Mouse (Mus musculus) cortical plate, adult 2 months (tissue): ENCODE data around the gene Cys1. TPM values are rescaled to one million over a fixed set of nuclear protein-coding genes. Genes with fewer than 3 reads are reported as not detected.

Experiments
- H3K27ac ChIP-seq: fragments of 200-500 bp; 2 replicates; pipeline ENCODE4 v1.5.1; 2012; ENCODE audit warnings: low read length, control low read depth, inconsistent platforms; ENCODE audit not compliant: insufficient read depth
- H3K4me1 ChIP-seq: fragments of 200-500 bp; 2 replicates; pipeline ENCODE4 v1.6.1; 2011; ENCODE audit warnings: low read length; ENCODE audit not compliant: control insufficient read depth, insufficient read depth
- H3K4me3 ChIP-seq: fragments of 200-500 bp; 2 replicates; pipeline ENCODE4 v1.5.1; 2011; ENCODE audit warnings: mild to moderate bottlenecking, low read length, control low read depth; ENCODE audit not compliant: insufficient read depth
- CTCF ChIP-seq: fragments of 200-500 bp; IDR thresholded peaks from 2 replicates; pipeline ENCODE4 v1.5.1; 2011; ENCODE audit warnings: mild to moderate bottlenecking, control low read depth, low read length; ENCODE audit not compliant: insufficient read depth; ENCODE audit errors: extremely low read depth
- POLR2A ChIP-seq: fragments of 200-500 bp; IDR thresholded peaks from 2 replicates; pipeline ENCODE4 v1.6.1; 2011; ENCODE audit warnings: mild to moderate bottlenecking, low read length, control low read depth; ENCODE audit not compliant: insufficient read depth; ENCODE audit errors: extremely low read depth
- polyA plus RNA-seq: library from polyadenylated mRNA; depleted of rRNA; stranded (reverse); fragments of >200 nt; gene quantifications from 2 replicates; pipeline ENCODE4 v1.2.3, GENCODE M21; 2012

The Cys1 gene
- polyA plus RNA-seq, 1 experiment, result 13.7 TPM

DNA sequence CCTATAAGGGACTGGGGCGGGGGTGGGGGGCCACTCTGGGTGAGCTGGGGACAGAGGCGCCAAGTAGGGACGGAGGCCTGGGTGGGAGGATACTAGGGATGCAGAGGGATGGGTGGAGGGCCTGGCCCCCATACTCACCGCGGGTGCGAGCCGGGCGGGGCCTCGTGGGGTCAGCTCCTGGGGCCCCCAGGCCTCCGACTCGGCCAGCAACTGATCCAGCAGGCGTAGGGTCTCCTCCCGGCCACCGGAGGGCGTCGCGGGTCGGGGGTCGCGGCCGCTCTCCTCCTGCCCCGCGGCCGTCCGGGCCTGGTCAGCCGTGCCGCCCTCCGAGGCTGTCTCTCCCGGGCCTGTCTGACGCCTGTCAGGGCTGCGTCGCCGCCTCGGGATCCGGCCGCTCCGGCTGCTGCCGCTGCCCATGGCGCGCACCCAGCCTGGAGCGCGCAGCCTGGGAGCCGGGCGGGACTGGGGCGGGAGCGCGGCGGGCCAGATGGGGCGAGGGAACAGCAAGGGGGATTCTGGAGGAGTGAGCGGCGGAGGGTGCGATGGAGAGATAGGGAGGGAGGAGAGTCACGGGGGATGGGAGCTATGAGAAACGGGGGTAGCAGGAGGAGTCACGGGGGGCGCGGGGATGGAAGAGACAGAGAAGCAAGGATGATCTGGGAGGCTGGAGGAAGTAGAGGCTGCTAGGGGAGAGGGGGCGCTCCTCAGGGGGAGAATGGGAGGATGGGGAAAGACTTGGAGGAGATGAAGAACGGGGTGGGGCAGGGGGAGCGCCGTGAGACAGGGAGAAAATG lies 924 bp downstream of the Cys1 start:
- no peak for TF ChIP-seq CTCF
- no peak for TF ChIP-seq POLR2A
- H3K4me1 ChIP-seq, result peaks cover 6% of the 10 kb centered on the region
- H3K4me3 ChIP-seq, result peak overlapping the region; percentile 28
- peak overlapping the region; percentile 83 for H3K27ac ChIP-seq

DNA sequence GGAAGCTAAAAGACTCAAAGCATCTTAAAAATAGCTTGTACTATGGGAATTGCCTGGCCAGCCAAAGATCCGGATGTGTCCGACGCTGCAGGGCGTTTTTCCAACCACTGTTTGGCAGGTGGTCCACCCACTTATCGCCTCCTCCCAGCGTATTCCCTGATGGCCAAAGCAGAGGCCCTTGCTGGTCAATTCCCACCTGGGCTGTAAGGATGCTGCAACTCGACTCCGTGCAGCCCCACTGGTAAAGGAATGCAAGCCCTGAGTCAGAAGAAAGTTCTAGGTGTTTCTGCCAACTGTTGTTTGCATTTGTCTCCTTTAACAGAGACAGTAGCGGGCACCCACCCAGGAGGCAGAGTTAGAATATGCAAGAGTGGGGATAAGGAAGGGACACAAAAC lies 1.5 kb downstream of the Cys1 start:
- Histone ChIP-seq H3K4me3 (peak overlapping the region; percentile 28), H3K27ac (0 out of 2 replicates have a peak overlapping the region, but pooled peaks have one; percentile 68), H3K4me1 (peaks cover 6% of the 10 kb centered on the region)
- TF ChIP-seq POLR2A (no peak), CTCF (no peak)

- Histone ChIP-seq H3K4me1 (peaks cover 1% of the 10 kb centered on the region; the same call in 1 of the 2 replicates), H3K27ac (no peak overlapping the region), H3K4me3 (no peak overlapping the region)
- no peak for TF ChIP-seq POLR2A
Measured at GRCm38 (mm10) chr12:24662131-24662530, 19.5 kb downstream of the Cys1 start.

- Histone ChIP-seq H3K27ac (no peak overlapping the region), H3K4me3 (no peak overlapping the region), H3K4me1 (peaks cover 1% of the 10 kb centered on the region; the same call in 1 of the 2 replicates)
- TF ChIP-seq CTCF (no peak), POLR2A (no peak)
Measured at GRCm38 (mm10) chr12:24661100-24661499, 20.5 kb downstream of the Cys1 start.

GRCm38 (mm10) chr12:24659923-24660322 lies 21.7 kb downstream of the Cys1 start:
- no peak for TF ChIP-seq CTCF
- TF ChIP-seq POLR2A, result no peak
- peaks cover 1% of the 10 kb centered on the region; the same call in 1 of the 2 replicates for H3K4me1 ChIP-seq

GRCm38 (mm10) chr12:24658998-24659397 lies 22.6 kb downstream of the Cys1 start:
- H3K27ac ChIP-seq, result no peak overlapping the region
- H3K4me1 ChIP-seq, result peaks cover 1% of the 10 kb centered on the region; the same call in 1 of the 2 replicates
- no peak for TF ChIP-seq POLR2A
- TF ChIP-seq CTCF, result no peak
- no peak overlapping the region for H3K4me3 ChIP-seq

More at GRCm38 (mm10) chr12:24659923-24660322, 21.7 kb downstream of the Cys1 start:
- H3K27ac ChIP-seq, result no peak overlapping the region
- no peak overlapping the region for H3K4me3 ChIP-seq

DNA sequence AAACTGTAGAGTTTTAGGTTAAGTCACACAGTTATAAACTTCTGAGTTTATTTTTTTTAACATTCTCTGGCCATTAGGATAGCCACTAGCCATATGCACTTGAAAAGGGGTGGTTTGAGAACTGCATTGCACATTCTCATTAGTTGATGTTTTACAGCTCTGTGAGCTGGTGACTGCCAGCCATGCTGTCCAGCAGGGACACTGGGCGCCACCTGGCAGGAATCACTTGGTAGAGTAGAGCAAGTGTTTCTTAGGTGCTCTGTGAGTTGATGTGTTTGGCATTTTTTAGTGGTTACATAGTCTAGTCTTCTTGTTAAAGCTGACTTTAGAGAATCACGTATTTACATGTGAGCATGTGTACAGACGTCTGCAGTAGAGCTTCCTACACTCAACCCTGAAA lies 25.2 kb downstream of the Cys1 start:
- Histone ChIP-seq H3K4me3 (no peak overlapping the region), H3K27ac (no peak overlapping the region), H3K4me1 (peaks cover 4% of the 10 kb centered on the region)
- TF ChIP-seq POLR2A (no peak), CTCF (no peak)

DNA sequence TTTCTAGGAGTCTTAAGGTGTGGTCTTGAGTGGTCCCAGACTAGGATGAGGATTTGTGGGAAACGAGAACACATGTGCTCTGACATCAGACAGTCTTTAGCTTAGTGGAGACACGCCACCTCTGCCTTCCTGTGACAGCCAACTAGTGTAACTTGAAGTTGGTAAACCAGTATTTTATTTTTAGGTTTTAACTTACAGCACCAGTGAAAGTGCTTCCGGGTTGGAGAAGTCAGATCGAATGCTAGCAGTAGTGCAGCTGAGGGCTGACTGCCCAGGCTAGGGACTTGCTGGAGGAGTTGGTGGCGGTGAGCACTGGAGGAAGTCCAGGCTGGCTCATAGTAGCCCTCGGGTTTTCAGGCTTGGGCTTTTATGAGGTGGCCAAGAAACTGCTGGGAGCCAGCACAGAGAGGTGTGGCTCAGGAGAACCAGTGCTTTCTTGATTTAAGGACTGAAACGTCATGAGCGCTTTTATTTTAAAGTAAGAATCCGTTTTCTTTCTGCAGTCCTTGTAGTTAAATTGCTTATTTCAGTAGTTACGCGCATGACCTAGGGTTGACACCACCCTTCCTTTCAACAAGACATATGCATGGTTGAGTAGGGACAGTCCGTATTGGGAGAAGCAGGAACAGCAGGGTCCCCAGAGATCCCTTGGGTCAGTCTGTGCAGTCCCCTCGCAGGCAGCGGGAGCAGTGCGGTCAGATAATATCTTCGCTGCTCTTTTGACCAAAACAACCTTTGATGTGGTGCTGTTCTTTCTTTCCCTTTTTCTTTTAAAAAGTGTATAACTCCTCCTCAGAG lies 27.3 kb downstream of the Cys1 start:
- H3K4me1 ChIP-seq, result peaks cover 7% of the 10 kb centered on the region
- no peak overlapping the region for H3K27ac ChIP-seq
- no peak for TF ChIP-seq POLR2A
- TF ChIP-seq CTCF, result no peak
- no peak overlapping the region for H3K4me3 ChIP-seq

DNA sequence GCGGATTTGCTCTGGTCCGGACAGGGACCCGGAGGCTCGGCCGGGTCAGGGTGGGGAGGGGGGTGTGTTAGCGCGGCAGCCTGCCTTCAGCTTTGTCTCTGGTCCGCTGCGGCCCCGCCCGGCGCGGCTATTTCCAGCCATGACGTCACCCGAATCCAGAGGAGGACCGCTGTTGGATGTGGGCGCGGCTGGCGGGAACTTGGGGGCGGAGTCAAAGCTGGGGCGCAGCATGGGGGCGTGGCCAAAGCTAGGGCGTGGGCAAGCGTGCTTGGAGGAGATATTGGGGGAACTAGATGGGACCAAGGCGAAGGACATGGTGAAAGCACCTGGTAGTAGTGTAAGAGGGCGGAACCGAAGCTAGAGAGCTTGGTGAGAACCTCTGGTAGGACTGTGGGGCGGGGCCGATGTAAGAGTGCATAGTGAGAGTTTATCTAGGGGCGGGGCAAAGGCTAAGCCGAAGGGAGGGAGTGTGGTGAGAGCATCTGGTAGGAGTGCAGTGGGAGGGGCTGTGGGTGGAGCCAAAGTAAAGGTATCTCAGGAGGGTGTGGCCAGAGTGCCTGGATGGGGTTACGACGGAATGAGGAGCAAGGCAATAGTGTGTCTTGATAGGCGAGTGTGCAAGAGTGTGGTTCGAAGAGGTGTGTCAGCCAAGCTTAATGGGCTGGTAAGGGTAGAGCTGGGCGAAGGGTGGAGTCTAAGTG lies 29.8 kb downstream of the Cys1 start:
- peaks cover 5% of the 10 kb centered on the region for H3K4me1 ChIP-seq
- TF ChIP-seq CTCF, result no peak
- peak overlapping the region; percentile 68 for H3K4me3 ChIP-seq
- H3K27ac ChIP-seq, result peak overlapping the region; percentile 98
